Mouse (Mus musculus): Measurements from ENCODE around the gene Trim7.
A peak's percentile ranks its signal among the peaks of the same experiment; 100 is the strongest.
"Not testable (repeated sequence)": the region's sequence is repeated elsewhere in the genome, so short reads cannot be mapped to it uniquely, and the experiment has no call there.

The Trim7 gene

GRCm38 (mm10) chr11:48850240-48850639, 24.3 kb downstream of the Trim7 start:
- no peak for DNase-seq (ENCODE audit: low spot score in 2 of 2)

- DNase-seq (ENCODE audit: low spot score in 2 of 2): no peak
Observed at GRCm38 (mm10) chr11:48851270-48851995, 25.5 kb downstream of the Trim7 start.

GRCm38 (mm10) chr11:48852190-48852589, 26.2 kb downstream of the Trim7 start:
- DNase-seq (ENCODE audit: low spot score in 2 of 2): no peak

- DNase-seq (ENCODE audit: low spot score in 2 of 2): no peak
Observed at GRCm38 (mm10) chr11:48852624-48853473, 26.9 kb downstream of the Trim7 start.

GRCm38 (mm10) chr11:48853474-48854180, 27.7 kb downstream of the Trim7 start:
- peak; percentile 81 to 88 for DNase-seq (ENCODE audit: low spot score in 2 of 2)

- peak in 1 of 2 experiments; percentile 43 for DNase-seq (ENCODE audit: low spot score in 2 of 2)
Observed at GRCm38 (mm10) chr11:48859014-48859413, 33.1 kb downstream of the Trim7 start.

GRCm38 (mm10) chr11:48862784-48863319, 36.9 kb downstream of the Trim7 start:
- no peak for DNase-seq (ENCODE audit: low spot score in 2 of 2)

GRCm38 (mm10) chr11:48863808-48864207, 37.9 kb downstream of the Trim7 start:
- DNase-seq (ENCODE audit: low spot score in 2 of 2): no peak

- no peak for DNase-seq (ENCODE audit: low spot score in 2 of 2)
Observed at GRCm38 (mm10) chr11:48866481-48866880, 40.5 kb downstream of the Trim7 start.

GRCm38 (mm10) chr11:48869380-48870110, 43.6 kb downstream of the Trim7 start:
- DNase-seq (ENCODE audit: low spot score in 2 of 2): no peak

- no peak for DNase-seq (ENCODE audit: low spot score in 2 of 2)
Observed at GRCm38 (mm10) chr11:48870781-48871180, 44.8 kb downstream of the Trim7 start.

- DNase-seq (ENCODE audit: low spot score in 2 of 2): peak in 1 of 2 experiments; percentile 43
Observed at GRCm38 (mm10) chr11:48871201-48871772, 45.3 kb downstream of the Trim7 start, which contains the start of gene Irgm1. TSS of gene Irgm1 (minus strand) at chr11:48871683.

GRCm38 (mm10) chr11:48871817-48872541, 46.0 kb downstream of the Trim7 start:
- no peak for DNase-seq (ENCODE audit: low spot score in 2 of 2)

GRCm38 (mm10) chr11:48872695-48873300, 46.9 kb downstream of the Trim7 start:
- DNase-seq (ENCODE audit: low spot score in 2 of 2): no peak

- DNase-seq (ENCODE audit: low spot score in 2 of 2): no peak
Observed at GRCm38 (mm10) chr11:48873591-48874290, 47.8 kb downstream of the Trim7 start.

GRCm38 (mm10) chr11:48874465-48874864, 48.5 kb downstream of the Trim7 start:
- DNase-seq (ENCODE audit: low spot score in 2 of 2): peak in 1 of 2 experiments; percentile 39

GRCm38 (mm10) chr11:48875343-48875837, 49.5 kb downstream of the Trim7 start:
- not testable (repeated sequence) for DNase-seq (ENCODE audit: low spot score in 2 of 2)

- no peak for DNase-seq (ENCODE audit: low spot score in 2 of 2)
Observed at GRCm38 (mm10) chr11:48876680-48877079, 50.7 kb downstream of the Trim7 start.

Data from cerebellum, postnatal 4 days (tissue).